Mouse (Mus musculus) neural tube, embryonic 14.5 days (tissue): ENCODE data around the gene Pafah1b1. TPM values are rescaled to one million over a fixed set of nuclear protein-coding genes. Genes with fewer than 3 reads are reported as not detected.

Source experiments
- ATAC-seq: fragments of 200-750 bp; cut with Nextera tagmentation; 2 replicates; pipeline ENCODE4 v1.8.0; 2017; ENCODE audit warnings: low read depth, mild to moderate bottlenecking, moderate TSS enrichment, moderate library complexity
- H3K27ac ChIP-seq: fragments of 300-500 bp; sonication (generic); 2 replicates; pipeline ENCODE4 v1.5.1; 2014; ENCODE audit warnings: low read depth, mild to moderate bottlenecking, control low read depth, low read length, moderate library complexity, mixed read lengths
- H3K27me3 ChIP-seq: fragments of 300-500 bp; sonication (generic); 2 replicates; pipeline ENCODE4 v1.6.1; 2014; ENCODE audit warnings: low read length; ENCODE audit not compliant: control insufficient read depth, insufficient read depth
- H3K36me3 ChIP-seq: fragments of 300-500 bp; sonication (generic); 2 replicates; pipeline ENCODE4 v1.6.1; 2014; ENCODE audit warnings: low read length, mixed read lengths; ENCODE audit not compliant: control insufficient read depth, insufficient read depth
- H3K4me1 ChIP-seq: fragments of 300-500 bp; sonication (generic); 2 replicates; pipeline ENCODE4 v1.6.1; 2014; ENCODE audit warnings: low read length; ENCODE audit not compliant: control insufficient read depth, insufficient read depth
- H3K4me2 ChIP-seq: fragments of 300-500 bp; sonication (generic); 2 replicates; pipeline ENCODE4 v1.6.1; 2014; ENCODE audit warnings: mild to moderate bottlenecking, low read depth, low read length, control low read depth
- H3K4me3 ChIP-seq: fragments of 300-500 bp; sonication (generic); 2 replicates; pipeline ENCODE4 v1.5.1; 2014; ENCODE audit warnings: low read depth, low read length, control low read depth, mixed read lengths
- H3K9ac ChIP-seq: fragments of 300-500 bp; sonication (generic); replicated peaks from 2 replicates; pipeline ENCODE4 v1.6.1; 2014; ENCODE audit warnings: low read depth, mild to moderate bottlenecking, control low read depth, low read length, mixed read lengths
- H3K9me3 ChIP-seq: fragments of 300-500 bp; sonication (generic); 2 replicates; pipeline ENCODE4 v1.6.1; 2016; ENCODE audit warnings: low read length; ENCODE audit not compliant: control insufficient read depth
- WGBS: fragments of 180-500 bp; shearing (Covaris S2); extraction: QIAGEN DNeasy Blood & Tissue Kit; methylation state at CpG from one replicate; pipeline ENCODE4 v1.1.7; 2014; 5-methylcytosine and 5-hydroxymethylcytosine counted together
- polyA plus RNA-seq: library from polyadenylated mRNA; unstranded; fragments of >200 nt; fragmentation: Nextera tagmentation; extraction: Ambion mirVana; gene quantifications from 2 replicates; pipeline ENCODE4 v1.2.1, GENCODE M21; 2014

The Pafah1b1 gene
- polyA plus RNA-seq, 1 experiment from 2014 or later: 115 TPM

DNA sequence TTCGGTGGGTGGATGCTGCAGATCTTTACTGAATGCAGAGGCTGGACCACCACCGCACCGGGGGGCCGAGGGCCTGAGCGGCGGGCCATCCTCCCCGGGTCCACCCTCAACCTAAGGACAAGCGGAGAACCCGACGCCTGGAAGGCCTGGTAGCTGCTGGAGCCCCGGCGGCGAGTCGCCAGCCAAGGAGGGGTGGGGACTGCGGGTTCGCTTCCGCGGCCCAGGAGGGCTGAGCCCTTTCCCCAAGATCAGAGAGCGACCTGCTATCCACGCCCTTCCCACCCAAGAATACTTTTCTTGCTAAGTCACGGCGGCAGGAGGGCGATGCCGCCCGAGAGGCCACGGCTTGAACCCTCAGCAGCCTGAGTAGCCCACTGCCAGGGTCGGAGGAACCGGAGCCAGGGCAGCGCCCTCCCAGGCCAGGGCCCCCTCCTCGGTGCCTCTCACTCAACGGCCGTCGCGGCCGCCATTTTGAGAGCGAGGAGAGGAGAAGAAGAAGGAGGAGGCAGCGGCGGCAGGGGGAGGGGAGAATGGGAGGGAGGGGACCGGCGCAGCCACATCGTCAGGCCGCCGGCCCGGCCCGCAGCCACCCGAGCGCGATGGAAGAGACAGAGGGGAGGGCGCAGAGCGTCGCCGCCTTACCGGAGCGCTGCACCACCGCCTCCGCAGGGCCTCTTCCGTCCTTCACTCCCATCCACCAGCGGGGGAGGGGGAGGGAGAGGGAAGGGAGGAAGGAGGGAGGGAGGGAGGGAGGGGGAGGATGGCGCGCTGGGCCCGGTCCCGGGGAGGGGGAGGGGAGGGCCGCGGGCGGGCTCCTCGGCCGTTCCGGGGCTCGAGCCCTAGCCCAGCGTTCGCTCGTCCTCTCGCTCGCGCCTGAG lies 874 bp downstream of the Pafah1b1 start:
- WGBS: under 1% methylated on average over 39 of the region's 75 CpGs
- Histone ChIP-seq H3K36me3 (no peaks in the 10 kb centered on the region), H3K27ac (peak overlapping the region; percentile 100), H3K4me2 (peak overlapping the region; percentile 87), H3K4me3 (peak overlapping the region; percentile 82), H3K9me3 (no peaks in the 10 kb centered on the region), H3K4me1 (peaks cover 21% of the 10 kb centered on the region; the same call in 1 of the 2 replicates), H3K9ac (peak overlapping the region; percentile 87), H3K27me3 (no peaks in the 10 kb centered on the region)
- ATAC-seq: peak; percentile 84

DNA sequence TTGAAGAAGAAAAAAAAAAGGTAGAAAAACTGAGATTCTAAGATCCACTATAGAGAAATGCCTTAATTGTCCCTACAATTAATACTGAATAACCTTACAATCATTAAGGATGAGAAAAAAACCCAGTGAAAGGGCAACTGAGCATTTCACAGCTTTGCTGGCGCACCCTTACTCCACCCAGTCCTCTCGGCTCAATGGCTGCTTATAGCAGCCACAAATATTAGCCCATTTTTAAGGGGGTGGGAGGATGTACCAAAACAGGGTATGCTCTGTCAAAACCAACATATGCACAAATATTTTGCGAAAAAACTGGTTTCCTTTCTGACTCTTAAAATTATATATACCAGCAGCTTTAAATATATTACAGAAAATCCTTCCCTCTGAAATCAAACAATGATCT lies 2.5 kb downstream of the Pafah1b1 start:
- Histone ChIP-seq H3K27me3 (no peaks in the 10 kb centered on the region), H3K4me3 (peak overlapping the region; percentile 82), H3K4me1 (peaks cover 21% of the 10 kb centered on the region; the same call in 1 of the 2 replicates), H3K4me2 (peak overlapping the region; percentile 87), H3K9ac (peak overlapping the region; percentile 51), H3K27ac (no peak overlapping the region), H3K9me3 (no peaks in the 10 kb centered on the region), H3K36me3 (no peaks in the 10 kb centered on the region)
- WGBS: 31% methylated on average over 3 of the region's 3 CpGs
- ATAC-seq: no peak

DNA sequence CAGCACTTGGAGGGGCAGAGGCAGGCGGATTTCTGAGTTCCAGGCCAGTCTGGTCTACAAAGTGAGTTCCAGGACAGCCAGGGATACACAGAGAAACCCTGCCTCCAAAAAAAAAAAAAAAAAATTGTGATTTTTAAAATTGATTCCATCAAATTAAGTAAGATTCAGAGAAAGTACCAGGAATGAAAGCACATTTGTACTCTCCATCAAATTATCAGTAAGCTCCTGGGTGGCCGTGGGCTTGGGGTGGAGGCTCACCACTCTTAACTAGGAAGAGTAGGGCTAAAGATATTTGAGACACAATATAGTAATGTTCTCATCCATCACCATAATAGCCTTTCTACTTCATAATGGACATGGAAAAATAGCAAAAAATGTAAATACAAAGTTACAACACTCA lies 3.3 kb downstream of the Pafah1b1 start:
- Histone ChIP-seq H3K27ac (no peak overlapping the region), H3K4me3 (no peak overlapping the region; the same call in 1 of the 2 replicates), H3K9ac (no peak overlapping the region), H3K4me1 (peaks cover 21% of the 10 kb centered on the region; the same call in 1 of the 2 replicates), H3K36me3 (no peaks in the 10 kb centered on the region), H3K9me3 (no peaks in the 10 kb centered on the region), H3K4me2 (peak overlapping the region; percentile 39), H3K27me3 (no peaks in the 10 kb centered on the region)
- no peak for ATAC-seq
- WGBS: 69% methylated on average over 2 of the region's 2 CpGs

DNA sequence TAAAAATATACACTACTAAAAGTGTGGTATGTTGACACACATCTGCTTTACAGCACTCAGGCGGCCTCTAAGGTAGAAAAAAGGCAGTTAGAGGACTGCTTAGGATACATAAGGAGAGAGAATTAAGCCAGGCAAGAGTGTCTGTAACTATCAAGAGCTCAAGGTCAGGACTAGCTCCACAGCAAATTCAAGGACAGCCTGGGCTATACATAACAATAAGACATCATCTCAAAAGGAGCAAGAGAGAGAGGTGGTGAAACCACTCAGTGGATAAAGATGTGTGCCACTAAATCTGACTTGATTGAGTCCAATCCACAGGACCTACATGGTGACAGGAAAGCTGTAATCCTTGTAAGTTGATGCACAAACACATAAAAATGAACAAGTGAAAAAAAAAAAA lies 3.8 kb downstream of the Pafah1b1 start:
- H3K27me3 ChIP-seq: no peaks in the 10 kb centered on the region
- no peaks in the 10 kb centered on the region for H3K9me3 ChIP-seq
- no peak overlapping the region for H3K4me3 ChIP-seq
- no peak for ATAC-seq
- no peak overlapping the region for H3K27ac ChIP-seq
- H3K4me2 ChIP-seq: peak overlapping the region; percentile 39; the same call in 1 of the 2 replicates
- 70% methylated on average over 1 of the region's 1 CpGs for WGBS
- no peak overlapping the region for H3K9ac ChIP-seq
- H3K36me3 ChIP-seq: no peaks in the 10 kb centered on the region
- peaks cover 21% of the 10 kb centered on the region; the same call in 1 of the 2 replicates for H3K4me1 ChIP-seq

DNA sequence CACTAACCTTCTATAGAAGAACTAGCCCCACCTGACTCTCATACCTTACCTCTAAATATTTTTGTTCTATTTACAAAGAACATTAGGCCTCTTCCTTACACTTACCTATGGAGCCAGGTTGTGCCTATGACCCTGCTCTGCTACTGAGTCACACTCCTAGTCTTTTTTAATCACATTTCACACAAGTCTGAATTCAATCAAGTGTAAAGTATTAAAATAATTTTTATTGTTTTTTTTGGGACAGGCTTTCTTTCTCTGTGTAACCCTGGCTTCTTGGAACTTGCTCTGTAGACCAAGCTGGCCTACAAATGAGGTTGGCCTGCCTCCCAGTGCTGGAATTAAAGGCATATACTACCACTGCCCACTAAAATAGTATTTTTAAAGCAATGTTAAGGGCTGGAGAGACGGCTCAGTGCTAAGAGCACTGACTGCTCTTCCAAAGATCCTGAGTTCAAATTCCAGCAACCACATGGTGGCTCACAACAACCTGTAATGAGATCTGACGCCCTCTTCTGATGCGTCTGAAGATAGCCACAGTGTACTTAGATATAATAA lies 8.4 kb downstream of the Pafah1b1 start:
- peaks cover 12% of the 10 kb centered on the region; the same call in 1 of the 2 replicates for H3K4me1 ChIP-seq
- ATAC-seq: no peak
- no peak overlapping the region for H3K4me2 ChIP-seq
- 91% methylated on average over 3 of the region's 3 CpGs for WGBS
- no peak overlapping the region for H3K4me3 ChIP-seq
- no peak overlapping the region for H3K27ac ChIP-seq
- no peak overlapping the region for H3K9ac ChIP-seq
- no peaks in the 10 kb centered on the region for H3K27me3 ChIP-seq
- no peaks in the 10 kb centered on the region for H3K36me3 ChIP-seq
- H3K9me3 ChIP-seq: no peaks in the 10 kb centered on the region

DNA sequence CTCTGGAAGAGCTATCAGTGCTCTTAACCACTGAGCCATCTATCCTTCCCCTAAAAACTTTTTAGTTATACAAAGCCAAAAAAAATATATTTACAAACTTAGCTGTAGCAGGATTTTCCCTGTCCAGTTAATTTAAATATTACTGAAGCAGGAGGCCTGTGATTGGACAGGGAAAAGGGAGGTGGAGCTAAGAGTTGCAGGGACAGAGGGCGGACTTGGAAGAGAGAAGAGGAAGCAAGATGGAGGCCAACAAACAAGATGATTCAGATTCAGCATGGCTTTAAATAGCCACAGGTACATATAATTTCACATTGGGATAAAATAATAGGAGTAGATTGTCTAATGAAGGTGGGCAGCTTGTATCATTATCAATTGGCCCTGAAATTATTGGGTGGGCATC lies 13.8 kb downstream of the Pafah1b1 start:
- Histone ChIP-seq H3K4me2 (no peak overlapping the region), H3K27ac (no peak overlapping the region), H3K9me3 (no peaks in the 10 kb centered on the region), H3K27me3 (no peaks in the 10 kb centered on the region), H3K9ac (no peak overlapping the region), H3K4me3 (no peak overlapping the region), H3K4me1 (no peaks in the 10 kb centered on the region), H3K36me3 (no peaks in the 10 kb centered on the region)
- WGBS: 94% methylated on average over 1 of the region's 1 CpGs
- ATAC-seq: no peak

DNA sequence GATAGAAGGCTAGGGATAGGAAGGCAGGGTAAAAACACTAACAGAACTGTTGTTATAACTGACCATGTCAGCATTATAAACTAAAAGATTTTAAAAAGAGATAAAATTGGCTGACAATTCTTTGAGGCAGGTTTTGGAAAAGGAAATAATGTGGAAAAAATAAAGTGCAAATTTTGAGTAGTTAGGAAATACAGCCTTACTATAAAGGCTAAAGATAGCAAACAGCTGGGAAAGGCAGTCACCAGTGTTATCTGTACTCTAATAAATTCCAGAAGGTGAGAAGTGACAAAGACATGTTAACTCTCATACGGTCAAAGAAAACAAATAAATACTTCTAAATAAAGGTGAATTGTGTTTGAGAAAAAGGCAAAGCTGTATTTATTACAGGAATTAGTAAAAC lies 15.7 kb downstream of the Pafah1b1 start:
- WGBS: 62% methylated on average over 1 of the region's 1 CpGs
- H3K4me1 ChIP-seq: no peaks in the 10 kb centered on the region
- no peak for ATAC-seq
- no peak overlapping the region for H3K4me3 ChIP-seq
- H3K9ac ChIP-seq: no peak overlapping the region
- no peak overlapping the region for H3K27ac ChIP-seq
- H3K4me2 ChIP-seq: no peak overlapping the region
- H3K27me3 ChIP-seq: no peaks in the 10 kb centered on the region
- H3K9me3 ChIP-seq: no peaks in the 10 kb centered on the region
- H3K36me3 ChIP-seq: no peaks in the 10 kb centered on the region

DNA sequence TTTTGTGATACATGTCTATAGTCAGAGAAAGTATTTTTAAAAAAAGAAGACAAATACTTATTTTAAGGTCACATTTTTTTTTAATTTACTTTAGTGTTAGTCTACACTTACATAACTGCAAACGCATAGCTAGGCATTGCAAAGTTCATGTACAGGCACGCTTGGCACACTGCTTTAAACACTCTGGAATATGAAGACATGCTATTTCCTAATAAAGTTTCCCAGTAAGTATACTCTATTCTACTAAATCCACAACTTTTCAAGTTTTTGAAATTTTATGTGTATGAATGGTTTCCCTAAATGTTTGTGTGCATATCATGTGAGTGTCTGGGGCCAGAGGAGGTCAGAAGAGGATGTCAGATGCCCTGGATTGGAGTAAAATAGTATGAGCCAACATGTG lies 20.4 kb downstream of the Pafah1b1 start:
- Histone ChIP-seq H3K27me3 (no peaks in the 10 kb centered on the region), H3K4me3 (no peak overlapping the region), H3K4me2 (no peak overlapping the region), H3K9ac (no peak overlapping the region), H3K27ac (no peak overlapping the region), H3K4me1 (no peaks in the 10 kb centered on the region), H3K9me3 (no peaks in the 10 kb centered on the region), H3K36me3 (no peaks in the 10 kb centered on the region)
- WGBS: 99% methylated on average over 2 of the region's 2 CpGs
- ATAC-seq: no peak

DNA sequence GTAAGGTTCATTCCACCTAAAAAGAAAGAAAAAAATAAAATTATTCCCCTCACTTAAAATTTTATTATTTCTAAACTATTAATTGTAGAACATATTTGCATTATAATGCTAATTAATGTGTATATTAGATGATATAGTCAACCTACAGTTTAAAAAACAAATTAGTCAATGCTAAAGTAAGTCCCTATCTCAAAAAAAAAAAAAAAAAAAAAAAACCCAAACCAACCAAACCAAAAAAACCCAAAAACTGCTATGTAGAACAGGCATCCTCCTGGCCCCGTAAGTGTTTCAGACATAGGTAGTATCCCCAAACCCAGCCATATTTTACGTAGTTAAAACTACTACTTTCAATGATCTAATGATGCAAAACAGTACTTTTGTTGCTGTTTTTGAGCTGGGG lies 25.0 kb downstream of the Pafah1b1 start:
- Histone ChIP-seq H3K4me1 (no peaks in the 10 kb centered on the region), H3K27ac (no peak overlapping the region), H3K4me2 (no peak overlapping the region), H3K9ac (no peak overlapping the region), H3K9me3 (no peaks in the 10 kb centered on the region), H3K27me3 (no peaks in the 10 kb centered on the region), H3K4me3 (no peak overlapping the region), H3K36me3 (no peaks in the 10 kb centered on the region)
- no peak for ATAC-seq
- 97% methylated on average over 2 of the region's 2 CpGs for WGBS
